In the genomic region with DNA sequence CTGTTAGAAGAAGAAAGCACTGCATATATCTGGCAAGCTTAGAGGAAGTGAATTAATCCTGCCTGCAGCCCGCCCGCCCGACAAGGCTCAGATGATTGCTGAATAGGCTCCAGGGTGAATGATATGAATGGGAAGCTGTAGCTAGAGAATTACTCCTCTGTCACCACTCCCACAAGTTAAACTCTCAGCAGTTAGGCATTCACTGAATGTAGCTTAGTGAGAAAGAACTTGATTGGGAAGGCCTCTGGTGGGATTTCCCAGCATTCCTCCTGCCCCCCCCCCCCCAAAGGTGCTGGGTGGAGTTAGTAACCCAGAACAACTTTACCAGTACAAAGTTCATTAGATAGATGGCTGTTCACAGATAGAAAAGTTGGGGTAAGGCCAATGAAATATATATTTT, we compare ENCODE assay signal across 27 mouse cellular contexts. TPM values are rescaled to one million over a fixed set of nuclear protein-coding genes. Genes with fewer than 3 reads are reported as not detected.
A peak's percentile ranks its signal among the peaks of the same experiment; 100 is the strongest.
DNase-seq lines count a peak whose midpoint lies in the region; ATAC-seq and TF ChIP-seq lines count a peak whose summit lies in the region.
"Had no signal": no experiment of that assay in that cellular context is flagged by ENCODE, and none has a peak within 500 bp of the region (broad histone marks: within the 10 kb centered on the region; RNA-seq: fewer than 3 reads in every experiment).

No protein-coding gene starts in this region.

- H3K27me3 ChIP-seq in kidney, postnatal 0 days (ENCODE audit: insufficient read depth, low read length), result no peaks in the 10 kb centered on the region
- no peaks in the 10 kb centered on the region for H3K27me3 ChIP-seq in intestine, postnatal 0 days (replicated peaks; ENCODE audit: control insufficient read depth, insufficient read depth, low read length)
- H3K27me3 ChIP-seq in hindbrain, embryonic 12.5 days, result no peaks in the 10 kb centered on the region
- no peaks in the 10 kb centered on the region for H3K27me3 ChIP-seq in hindbrain, postnatal 0 days (ENCODE audit: insufficient read depth, low read length)
- H3K27me3 ChIP-seq: forebrain, embryonic 15.5 days; heart, embryonic 12.5 days; hindbrain, embryonic 15.5 days; megakaryocyte, embryonic 14.5 days had no signal

- no peak overlapping the region for H3K9ac ChIP-seq in kidney, postnatal 0 days (ENCODE audit: low read depth, low read length)
- H3K9ac ChIP-seq in intestine, postnatal 0 days (ENCODE audit: low read depth, low read length), result no peak overlapping the region
- H3K9ac ChIP-seq in hindbrain, embryonic 12.5 days, result no peak overlapping the region
- H3K9ac ChIP-seq in hindbrain, postnatal 0 days (replicated peaks; ENCODE audit: low read length), result no peak overlapping the region
- H3K9ac ChIP-seq: forebrain, embryonic 15.5 days; heart, embryonic 12.5 days; hindbrain, embryonic 15.5 days had no signal

- H3K9me3 ChIP-seq in kidney, postnatal 0 days (replicated peaks; ENCODE audit: low read length), result no peaks in the 10 kb centered on the region
- H3K9me3 ChIP-seq in intestine, postnatal 0 days (ENCODE audit: control insufficient read depth), result no peaks in the 10 kb centered on the region
- no peaks in the 10 kb centered on the region for H3K9me3 ChIP-seq in hindbrain, embryonic 12.5 days (replicated peaks)
- no peaks in the 10 kb centered on the region for H3K9me3 ChIP-seq in hindbrain, postnatal 0 days (ENCODE audit: low read length)
- H3K9me3 ChIP-seq: forebrain, embryonic 15.5 days; heart, embryonic 12.5 days; hindbrain, embryonic 15.5 days; limb, embryonic 10.5 days; megakaryocyte, embryonic 14.5 days had no signal

- 57% methylated on average over 3 of the region's 3 CpGs for WGBS in kidney, postnatal 0 days
- WGBS in intestine, postnatal 0 days, result 31% methylated on average over 3 of the region's 3 CpGs
- 53% methylated on average over 3 of the region's 3 CpGs for WGBS in hindbrain, embryonic 12.5 days
- 41% methylated on average over 3 of the region's 3 CpGs for WGBS in hindbrain, postnatal 0 days

- H3K27ac ChIP-seq in kidney, postnatal 0 days, result no peak overlapping the region
- H3K27ac ChIP-seq in intestine, postnatal 0 days (ENCODE audit: low read depth, low read length), result no peak overlapping the region
- H3K27ac ChIP-seq in hindbrain, embryonic 12.5 days, result no peak overlapping the region
- H3K27ac ChIP-seq in hindbrain, postnatal 0 days, result no peak overlapping the region
- H3K27ac ChIP-seq: forebrain, embryonic 15.5 days; hindbrain, embryonic 15.5 days; limb, embryonic 10.5 days had no signal

- peak; percentile 12 for DNase-seq in kidney, postnatal 0 days (ENCODE audit: low spot score)
- DNase-seq in kidney, postnatal 25 days, result no peak
- DNase-seq in ZHBTc4 (ENCODE audit: low read depth, low spot score), result peak; percentile 74
- no peak for DNase-seq in hindbrain, postnatal 0 days (ENCODE audit: low spot score)
- no peak for DNase-seq in adrenal gland, adult 18-20 months (ENCODE audit: low spot score in 2 of 2)
- DNase-seq: adrenal gland, postnatal 25 days; B cell, adult 2 months; cerebellum, adult 18-20 months; cerebellum, postnatal 25 days; embryo, embryonic 11 days; heart, adult 11 months; heart, postnatal 36 days; kidney, adult 8-10 months; kidney, postnatal 4 days; layer of hippocampus, adult 9-11 months; lung, adult 18-20 months; lung, postnatal 14 days; right cerebral cortex, postnatal 25 days; thymus, postnatal 36 days had no signal

- H3K4me2 ChIP-seq in kidney, postnatal 0 days (ENCODE audit: low read length), result no peak overlapping the region
- 0 out of 2 replicates have a peak overlapping the region, but pooled peaks have one; percentile 3 for H3K4me2 ChIP-seq in intestine, postnatal 0 days (replicated peaks; ENCODE audit: low read depth)
- H3K4me2 ChIP-seq in hindbrain, embryonic 12.5 days (replicated peaks), result no peak overlapping the region
- no peak overlapping the region for H3K4me2 ChIP-seq in hindbrain, postnatal 0 days (ENCODE audit: low read depth, low read length)
- H3K4me2 ChIP-seq: forebrain, embryonic 15.5 days; heart, embryonic 12.5 days; hindbrain, embryonic 15.5 days had no signal

- H3K4me1 ChIP-seq in kidney, postnatal 0 days (replicated peaks; ENCODE audit: insufficient read depth, low read length), result peaks cover 10% of the 10 kb centered on the region; the same call in 1 of the 2 replicates
- H3K4me1 ChIP-seq in intestine, postnatal 0 days (replicated peaks; ENCODE audit: control insufficient read depth, insufficient read depth, low read length), result no peaks in the 10 kb centered on the region; the same call in 1 of the 2 replicates
- peaks cover 15% of the 10 kb centered on the region for H3K4me1 ChIP-seq in hindbrain, embryonic 12.5 days
- H3K4me1 ChIP-seq in hindbrain, postnatal 0 days (ENCODE audit: insufficient read depth, low read length), result no peaks in the 10 kb centered on the region; the same call in 1 of the 2 replicates

- no peak for TF ChIP-seq CTCF in kidney, postnatal 0 days (IDR thresholded peaks at IDR 0.05; ENCODE audit: low read depth)
- TF ChIP-seq CTCF in intestine, postnatal 0 days (IDR thresholded peaks at IDR 0.05; ENCODE audit: low read depth), result no peak
- TF ChIP-seq CTCF in hindbrain, postnatal 0 days (IDR thresholded peaks at IDR 0.05; ENCODE audit: low read depth), result no peak

- ATAC-seq in kidney, postnatal 0 days (replicated peaks; ENCODE audit: low FRiP score, low read depth), result no peak
- ATAC-seq in intestine, postnatal 0 days, result peak; percentile 29; the same call in 1 of the 2 replicates
- no peak for ATAC-seq in hindbrain, embryonic 12.5 days (ENCODE audit: low FRiP score)
- ATAC-seq in hindbrain, postnatal 0 days, result no peak
- ATAC-seq: activated CD4-positive, CD25-positive, alpha-beta regulatory T cell, adult 4 months; forebrain, embryonic 15.5 days had no signal

- peaks cover 13% of the 10 kb centered on the region for H3K36me3 ChIP-seq in kidney, postnatal 0 days (ENCODE audit: insufficient read depth, low read length)
- H3K36me3 ChIP-seq in intestine, postnatal 0 days (ENCODE audit: control insufficient read depth, insufficient read depth), result peaks cover 17% of the 10 kb centered on the region
- peaks cover 27% of the 10 kb centered on the region for H3K36me3 ChIP-seq in hindbrain, embryonic 12.5 days
- peaks cover 12% of the 10 kb centered on the region; the same call in 1 of the 2 replicates for H3K36me3 ChIP-seq in hindbrain, postnatal 0 days (ENCODE audit: insufficient read depth, low read length)

- no peak overlapping the region for H3K4me3 ChIP-seq in kidney, postnatal 0 days (replicated peaks; ENCODE audit: low read depth, low read length)
- H3K4me3 ChIP-seq in intestine, postnatal 0 days (ENCODE audit: low read depth, low read length), result no peak overlapping the region
- no peak overlapping the region for H3K4me3 ChIP-seq in hindbrain, embryonic 12.5 days
- no peak overlapping the region for H3K4me3 ChIP-seq in hindbrain, postnatal 0 days (ENCODE audit: low read length)
- H3K4me3 ChIP-seq: forebrain, embryonic 15.5 days; heart, embryonic 12.5 days; hindbrain, embryonic 15.5 days; limb, embryonic 10.5 days; megakaryocyte, embryonic 14.5 days had no signal

RNA-seq across cellular contexts. Expression of gene Bpnt1, which starts 4.6 kb away (rescaled TPM):
- 108 and 130 TPM in 2 replicates for polyA plus RNA-seq in kidney, postnatal 0 days (2015; fragmentation: Nextera tagmentation; extraction: Ambion mirVana)
- polyA plus RNA-seq in intestine, postnatal 0 days (2015; fragmentation: Nextera tagmentation; extraction: Ambion mirVana), result 302 and 311 TPM in 2 replicates
- 32.5 and 34.2 TPM in 2 replicates for polyA plus RNA-seq in hindbrain, embryonic 12.5 days (2016; fragmentation: Nextera tagmentation; extraction: Ambion mirVana)
- total RNA-seq in hindbrain, postnatal 0 days (2014; rRNA removed), result 77.1 and 89.5 TPM in 2 replicates
- 69.9 and 72.5 TPM in 2 replicates for polyA plus RNA-seq in hindbrain, postnatal 0 days (2015; fragmentation: Nextera tagmentation; extraction: Ambion mirVana)
- 100 to 1,000 TPM; 116 to 119 TPM for total RNA-seq in adrenal gland, adult 18-20 months (2021)

RNA-seq across cellular contexts. Expression of gene Iars2, which starts 7.3 kb away (rescaled TPM):
- 31.4 and 33.6 TPM in 2 replicates for polyA plus RNA-seq in kidney, postnatal 0 days (2015; fragmentation: Nextera tagmentation; extraction: Ambion mirVana)
- 64.1 and 64.9 TPM in 2 replicates for polyA plus RNA-seq in intestine, postnatal 0 days (2015; fragmentation: Nextera tagmentation; extraction: Ambion mirVana)
- polyA plus RNA-seq in hindbrain, embryonic 12.5 days (2016; fragmentation: Nextera tagmentation; extraction: Ambion mirVana), result 24.7 and 25.0 TPM in 2 replicates
- total RNA-seq in hindbrain, postnatal 0 days (2014; rRNA removed), result 36.9 and 39.0 TPM in 2 replicates
- polyA plus RNA-seq in hindbrain, postnatal 0 days (2015; fragmentation: Nextera tagmentation; extraction: Ambion mirVana), result 18.8 TPM in 2 replicates
- total RNA-seq in adrenal gland, adult 18-20 months (2021), result 10 to 100 TPM; 80.4 to 92.5 TPM

RNA-seq across cellular contexts. Expression of gene Eprs, which starts 26.3 kb away (rescaled TPM):
- polyA plus RNA-seq in kidney, postnatal 0 days (2015; fragmentation: Nextera tagmentation; extraction: Ambion mirVana), result 101 and 106 TPM in 2 replicates
- 43.2 and 48.1 TPM in 2 replicates for polyA plus RNA-seq in intestine, postnatal 0 days (2015; fragmentation: Nextera tagmentation; extraction: Ambion mirVana)
- polyA plus RNA-seq in hindbrain, embryonic 12.5 days (2016; fragmentation: Nextera tagmentation; extraction: Ambion mirVana), result 136 and 148 TPM in 2 replicates
- 66.0 and 69.5 TPM in 2 replicates for total RNA-seq in hindbrain, postnatal 0 days (2014; rRNA removed)
- 135 and 138 TPM in 2 replicates for polyA plus RNA-seq in hindbrain, postnatal 0 days (2015; fragmentation: Nextera tagmentation; extraction: Ambion mirVana)
- 100 to 1,000 TPM; 216 to 332 TPM for total RNA-seq in adrenal gland, adult 18-20 months (2021)

Comparison
In these comparisons a context has a peak if more than half of its experiments do, and no peak if none do; other contexts are left out.
1. DNase-seq: peak in kidney, postnatal 0 days (single experiment) and ZHBTc4 (single experiment); none in kidney, postnatal 25 days (0 of 2), hindbrain, postnatal 0 days (single experiment) and adrenal gland, adult 18-20 months (0 of 2).